Mouse (Mus musculus) small intestine, adult 2 months (tissue): ENCODE measurements around the gene 4833439L19Rik. TPM values are rescaled to one million over a fixed set of nuclear protein-coding genes. Genes with fewer than 3 reads are reported as not detected.

Experiments used
- H3K27ac ChIP-seq: fragments of 200-500 bp; 2 replicates; pipeline ENCODE4 v1.5.1; 2012; ENCODE audit warnings: low read depth, low read length, control low read depth, inconsistent platforms; ENCODE audit not compliant: insufficient read depth
- H3K27me3 ChIP-seq: fragments of 200-500 bp; 2 replicates; pipeline ENCODE4 v1.6.1; 2012; ENCODE audit warnings: mild to moderate bottlenecking, moderate library complexity, low read length, inconsistent platforms; ENCODE audit not compliant: control insufficient read depth, insufficient read depth
- H3K36me3 ChIP-seq: fragments of 200-500 bp; 2 replicates; pipeline ENCODE4 v1.6.1; 2012; ENCODE audit warnings: mild to moderate bottlenecking, low read length, control low read depth, inconsistent platforms; ENCODE audit not compliant: control insufficient read depth, insufficient read depth
- H3K4me1 ChIP-seq: fragments of 200-500 bp; 2 replicates; pipeline ENCODE4 v1.6.1; 2012; ENCODE audit warnings: low read length, inconsistent platforms, mixed read lengths; ENCODE audit not compliant: control insufficient read depth, insufficient read depth, insufficient read length
- H3K4me3 ChIP-seq: fragments of 200-500 bp; 2 replicates; pipeline ENCODE4 v1.5.1; 2012; ENCODE audit warnings: low read depth, mild to moderate bottlenecking, control low read depth, inconsistent platforms, low read length, moderate library complexity
- CTCF ChIP-seq: fragments of 200-500 bp; IDR thresholded peaks from 2 replicates; pipeline ENCODE4 v1.5.1; 2012; ENCODE audit warnings: low read depth, mild to moderate bottlenecking, control low read depth, inconsistent platforms, low read length, moderate library complexity, mixed read lengths; ENCODE audit not compliant: insufficient replicate concordance, insufficient read length; ENCODE audit errors: extremely low read depth
- POLR2A ChIP-seq: fragments of 200-500 bp; IDR thresholded peaks from 2 replicates; pipeline ENCODE4 v1.6.1; 2012; ENCODE audit warnings: low read depth, mild to moderate bottlenecking, control low read depth, inconsistent platforms, low read length, moderate library complexity
- WGBS: fragments of 180-500 bp; shearing (Covaris S2); methylation state at CpG from one replicate; pipeline ENCODE4 v1.1.7; 2018; 5-methylcytosine and 5-hydroxymethylcytosine counted together
- polyA plus RNA-seq: library from polyadenylated mRNA; depleted of rRNA; stranded (reverse); fragments of >200 nt; gene quantifications from 2 replicates; pipeline ENCODE4 v1.2.3, GENCODE M21; 2012

4833439L19Rik gene
- polyA plus RNA-seq, 1 experiment, result 166 TPM

GRCm38 (mm10) chr13:54605426-54605825 lies 40.2 kb upstream of the 4833439L19Rik start:
- Histone ChIP-seq H3K4me3 (no peak overlapping the region), H3K36me3 (peaks cover 9% of the 10 kb centered on the region), H3K4me1 (peaks cover 34% of the 10 kb centered on the region), H3K27me3 (no peaks in the 10 kb centered on the region), H3K27ac (peak overlapping the region; percentile 92)
- 22% methylated on average over 5 of the region's 5 CpGs for WGBS
- no peak for TF ChIP-seq POLR2A
- TF ChIP-seq CTCF, result no peak

GRCm38 (mm10) chr13:54604221-54604620 lies 39.0 kb upstream of the 4833439L19Rik start:
- TF ChIP-seq POLR2A, result no peak
- H3K36me3 ChIP-seq, result peaks cover 9% of the 10 kb centered on the region
- no peak overlapping the region for H3K4me3 ChIP-seq
- H3K4me1 ChIP-seq, result peaks cover 34% of the 10 kb centered on the region
- 86% methylated on average over 4 of the region's 4 CpGs for WGBS
- H3K27ac ChIP-seq, result peak overlapping the region; percentile 92; the same call in 1 of the 2 replicates
- H3K27me3 ChIP-seq, result no peaks in the 10 kb centered on the region

DNA sequence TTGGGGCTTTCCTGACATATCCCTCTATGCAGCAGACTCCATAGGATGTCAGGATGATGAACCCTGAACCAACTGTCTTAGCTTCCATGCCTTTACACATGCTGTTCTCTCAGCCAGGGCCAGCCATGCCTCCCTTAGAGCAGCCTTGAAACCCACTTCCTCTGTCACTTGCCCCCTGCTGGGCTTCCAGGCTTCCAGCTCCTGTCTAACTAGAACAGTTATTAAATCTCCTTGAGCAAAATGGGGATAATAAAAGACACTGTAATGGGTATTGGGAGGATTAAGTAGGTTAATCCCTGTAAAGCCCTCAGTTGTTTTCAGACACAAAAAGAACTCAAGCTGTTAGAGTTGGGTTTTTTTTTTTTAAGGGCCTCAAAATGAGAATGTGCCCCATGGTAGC lies 38.3 kb upstream of the 4833439L19Rik start:
- Histone ChIP-seq H3K36me3 (peaks cover 9% of the 10 kb centered on the region), H3K4me3 (no peak overlapping the region), H3K27ac (peak overlapping the region; percentile 96), H3K27me3 (no peaks in the 10 kb centered on the region), H3K4me1 (peaks cover 33% of the 10 kb centered on the region)
- TF ChIP-seq CTCF (no peak), POLR2A (no peak)

- TF ChIP-seq CTCF (no peak), POLR2A (no peak)
- WGBS, result 17% methylated on average over 3 of the region's 3 CpGs
- Histone ChIP-seq H3K4me1 (peaks cover 33% of the 10 kb centered on the region), H3K27ac (peak overlapping the region; percentile 96), H3K4me3 (no peak overlapping the region), H3K27me3 (no peaks in the 10 kb centered on the region), H3K36me3 (peaks cover 9% of the 10 kb centered on the region)
These were observed 37.4 kb upstream of the 4833439L19Rik start for GRCm38 (mm10) chr13:54602639-54603111.

GRCm38 (mm10) chr13:54598622-54599143 lies 33.4 kb upstream of the 4833439L19Rik start:
- Histone ChIP-seq H3K27me3 (no peaks in the 10 kb centered on the region), H3K27ac (no peak overlapping the region; the same call in 1 of the 2 replicates), H3K4me3 (no peak overlapping the region), H3K36me3 (peaks cover 5% of the 10 kb centered on the region), H3K4me1 (peaks cover 32% of the 10 kb centered on the region)
- WGBS, result 55% methylated on average over 12 of the region's 12 CpGs
- TF ChIP-seq POLR2A (no peak), CTCF (no peak)

DNA sequence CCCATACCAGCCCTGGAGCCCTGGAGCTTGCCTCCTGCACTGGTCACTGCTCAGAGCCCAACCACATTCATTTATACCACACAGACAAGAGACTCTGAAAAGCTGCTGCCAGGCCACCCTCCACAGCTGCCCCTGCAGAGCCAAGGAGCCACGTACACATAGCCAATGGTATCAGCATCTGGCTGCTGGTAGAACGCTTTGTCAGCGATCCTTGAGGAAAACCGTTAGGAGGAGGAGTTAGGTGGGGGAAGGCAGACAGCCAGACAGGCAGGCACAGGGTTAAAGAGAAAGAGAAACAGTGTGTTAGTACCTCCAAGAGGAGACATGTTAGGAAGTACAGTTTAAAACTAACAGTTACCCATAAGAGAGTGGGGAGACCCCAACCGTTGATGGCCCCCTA lies 31.6 kb upstream of the 4833439L19Rik start:
- Histone ChIP-seq H3K4me3 (no peak overlapping the region), H3K36me3 (peaks cover 8% of the 10 kb centered on the region), H3K27ac (no peak overlapping the region; the same call in 1 of the 2 replicates), H3K27me3 (no peaks in the 10 kb centered on the region), H3K4me1 (peaks cover 18% of the 10 kb centered on the region)
- no peak for TF ChIP-seq POLR2A
- TF ChIP-seq CTCF, result no peak
- 56% methylated on average over 5 of the region's 5 CpGs for WGBS

DNA sequence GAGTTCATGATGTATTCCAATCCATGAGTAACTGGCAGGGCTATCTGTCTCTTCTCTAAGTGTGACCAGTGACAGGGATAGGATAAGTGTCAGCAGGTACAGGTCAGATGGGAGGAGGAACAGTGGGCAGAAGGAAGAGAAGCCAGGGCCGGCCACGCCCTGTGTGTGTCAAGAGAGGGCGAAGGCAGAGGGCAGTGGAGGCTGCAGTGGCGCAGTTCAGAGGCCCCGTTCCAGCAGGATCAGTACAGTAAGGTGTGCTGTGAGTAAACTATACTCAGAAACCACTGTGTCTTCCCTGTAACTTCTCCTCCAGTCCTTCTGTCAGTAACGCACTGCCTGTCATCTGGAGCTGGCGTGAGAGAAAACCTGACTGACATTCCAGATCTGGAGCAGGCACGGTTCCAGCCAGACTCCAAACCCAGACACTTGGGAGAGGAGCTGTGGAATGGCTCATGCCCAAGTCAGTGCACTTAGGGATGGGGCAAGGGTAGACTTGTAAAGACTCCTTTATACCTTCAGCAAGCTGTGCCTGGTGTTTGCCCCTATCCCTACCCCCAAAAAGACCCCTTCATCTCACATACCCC lies 31.0 kb upstream of the 4833439L19Rik start:
- H3K4me3 ChIP-seq, result no peak overlapping the region
- 32% methylated on average over 8 of the region's 8 CpGs for WGBS
- peaks cover 17% of the 10 kb centered on the region for H3K4me1 ChIP-seq
- peaks cover 8% of the 10 kb centered on the region for H3K36me3 ChIP-seq
- H3K27ac ChIP-seq, result peak overlapping the region; percentile 57
- H3K27me3 ChIP-seq, result no peaks in the 10 kb centered on the region
- TF ChIP-seq POLR2A, result no peak

DNA sequence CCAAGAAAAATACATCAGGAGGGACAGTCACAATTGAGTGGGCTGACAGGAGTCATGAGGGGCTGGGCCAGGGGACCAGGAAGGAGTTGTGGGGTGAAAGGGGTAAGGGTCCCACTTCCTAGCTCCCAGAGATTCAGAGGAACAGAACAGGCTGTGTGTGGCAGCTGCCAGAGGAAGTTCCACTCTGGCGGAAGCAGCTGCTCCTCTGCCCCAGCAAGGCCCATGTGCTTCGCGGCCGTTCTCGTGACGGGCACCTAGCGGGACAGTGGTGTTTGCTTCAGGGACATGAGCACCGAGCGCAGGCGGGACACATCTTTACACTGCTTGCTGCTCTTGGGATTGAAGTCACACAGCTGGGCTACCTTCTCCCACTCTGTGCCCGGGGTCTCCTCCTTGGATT lies 28.4 kb upstream of the 4833439L19Rik start:
- Histone ChIP-seq H3K4me3 (no peak overlapping the region), H3K36me3 (peaks cover 8% of the 10 kb centered on the region), H3K4me1 (peaks cover 12% of the 10 kb centered on the region), H3K27ac (no peak overlapping the region), H3K27me3 (no peaks in the 10 kb centered on the region)
- WGBS, result 94% methylated on average over 11 of the region's 11 CpGs
- TF ChIP-seq CTCF (no peak), POLR2A (no peak)
